ENCODE assay signal across 30 mouse cellular contexts in genomic region chr1:182505291-182505690, GRCm38 (mm10). TPM values are rescaled to one million over a fixed set of nuclear protein-coding genes. Genes with fewer than 3 reads are reported as not detected.
DNase-seq lines count a peak whose midpoint lies in the region; ATAC-seq and TF ChIP-seq lines count a peak whose summit lies in the region.
"Had no signal": no experiment of that assay in that cellular context is flagged by ENCODE, and none has a peak within 500 bp of the region (broad histone marks: within the 10 kb centered on the region; RNA-seq: fewer than 3 reads in every experiment).

No protein-coding gene starts in this region.

- no peak for TF ChIP-seq CTCF in intestine, postnatal 0 days (IDR thresholded peaks at IDR 0.05; ENCODE audit: low read depth)
- TF ChIP-seq CTCF in MEL (IDR thresholded peaks at IDR 0.05 in 2 of 3, conservative IDR thresholded peaks at IDR 0.05 in 1 of 3; ENCODE audit: control insufficient read depth in 1 of 3, insufficient read depth in 1 of 3, low read depth in 2 of 3, low read length in 3 of 3, poor library complexity in 1 of 3, severe bottlenecking in 1 of 3) = no peak

- ATAC-seq in intestine, embryonic 14.5 days (replicated peaks; ENCODE audit: low FRiP score, low TSS enrichment, low read depth) = no peak
- ATAC-seq in intestine, postnatal 0 days = no peak
- no peak for ATAC-seq in liver, embryonic 12.5 days
- ATAC-seq: forebrain, embryonic 13.5 days had no signal

- H3K36me3 ChIP-seq in intestine, embryonic 14.5 days (ENCODE audit: control insufficient read depth, insufficient read depth, low read length) = peaks cover 41% of the 10 kb centered on the region
- H3K36me3 ChIP-seq in intestine, postnatal 0 days (ENCODE audit: control insufficient read depth, insufficient read depth) = peaks cover 11% of the 10 kb centered on the region; the same call in 1 of the 2 replicates
- H3K36me3 ChIP-seq in MEL (ENCODE audit: control insufficient read depth in 1 of 2, insufficient read depth in 2 of 2, low read length in 2 of 2) = peaks cover 0 to 41% of the 10 kb centered on the region in 2 experiments; a peak in 2 of 4 replicates
- H3K36me3 ChIP-seq in macrophage (ENCODE audit: inconsistent target) = peaks cover 17% of the 10 kb centered on the region; the same call in 1 of the 2 replicates
- peaks cover 2% of the 10 kb centered on the region; the same call in 1 of the 2 replicates for H3K36me3 ChIP-seq in liver, embryonic 12.5 days
- H3K36me3 ChIP-seq: G1E had no signal

- TF ChIP-seq RAD21 in MEL (IDR thresholded peaks at IDR 0.05; ENCODE audit: low read depth, low read length) = no peak

- peaks cover 32% of the 10 kb centered on the region for H3K4me1 ChIP-seq in intestine, embryonic 14.5 days (replicated peaks; ENCODE audit: control insufficient read depth, insufficient read depth, low read length)
- H3K4me1 ChIP-seq in intestine, postnatal 0 days (replicated peaks; ENCODE audit: control insufficient read depth, insufficient read depth, low read length) = peaks cover 6% of the 10 kb centered on the region; the same call in 1 of the 2 replicates
- H3K4me1 ChIP-seq in MEL (ENCODE audit: control insufficient read depth in 1 of 2, insufficient read depth in 2 of 2, low read length in 2 of 2) = peaks cover 28 to 42% of the 10 kb centered on the region in 2 experiments
- H3K4me1 ChIP-seq in liver, embryonic 12.5 days = peaks cover 55% of the 10 kb centered on the region

- H3K9ac ChIP-seq in intestine, embryonic 14.5 days (ENCODE audit: low read length) = no peak overlapping the region
- H3K9ac ChIP-seq in intestine, postnatal 0 days (ENCODE audit: low read depth, low read length) = no peak overlapping the region
- H3K9ac ChIP-seq in MEL (ENCODE audit: control insufficient read depth, low read depth, low read length, poor library complexity, severe bottlenecking) = 0 out of 2 replicates have a peak overlapping the region, but pooled peaks have one; percentile 1
- H3K9ac ChIP-seq in liver, embryonic 12.5 days = no peak overlapping the region
- H3K9ac ChIP-seq: hindbrain, embryonic 15.5 days; intestine, embryonic 15.5 days; liver, postnatal 0 days; neural tube, embryonic 12.5 days had no signal

- no peaks in the 10 kb centered on the region for H3K9me3 ChIP-seq in intestine, embryonic 14.5 days (ENCODE audit: control insufficient read depth, low read length)
- no peaks in the 10 kb centered on the region for H3K9me3 ChIP-seq in intestine, postnatal 0 days (ENCODE audit: control insufficient read depth)
- no peaks in the 10 kb centered on the region for H3K9me3 ChIP-seq in MEL (replicated peaks; ENCODE audit: insufficient read depth, low read length)
- H3K9me3 ChIP-seq in liver, embryonic 12.5 days (replicated peaks) = no peaks in the 10 kb centered on the region
- H3K9me3 ChIP-seq: forebrain, embryonic 13.5 days; hindbrain, embryonic 15.5 days; intestine, embryonic 15.5 days; midbrain, embryonic 10.5 days; neural tube, embryonic 12.5 days had no signal

- H3K27me3 ChIP-seq in intestine, embryonic 14.5 days (replicated peaks; ENCODE audit: control insufficient read depth, insufficient read depth, low read length) = no peaks in the 10 kb centered on the region
- no peaks in the 10 kb centered on the region for H3K27me3 ChIP-seq in intestine, postnatal 0 days (replicated peaks; ENCODE audit: control insufficient read depth, insufficient read depth, low read length)
- no peaks in the 10 kb centered on the region for H3K27me3 ChIP-seq in MEL (ENCODE audit: control insufficient read depth in 1 of 2, insufficient read depth in 2 of 2, low read length in 2 of 2)
- H3K27me3 ChIP-seq in liver, embryonic 12.5 days (replicated peaks) = no peaks in the 10 kb centered on the region
- H3K27me3 ChIP-seq: CH12.LX; forebrain, embryonic 13.5 days; hindbrain, embryonic 15.5 days; intestine, embryonic 15.5 days; neural tube, embryonic 12.5 days had no signal

- WGBS in intestine, embryonic 14.5 days = 90% methylated on average over 3 of the region's 3 CpGs
- WGBS in intestine, postnatal 0 days = 89% methylated on average over 3 of the region's 3 CpGs
- 84% methylated on average over 3 of the region's 3 CpGs for WGBS in macrophage (ENCODE audit: missing documents)
- WGBS in liver, embryonic 12.5 days (ENCODE audit: insufficient replicate concordance) = 68% methylated on average over 3 of the region's 3 CpGs

- no peak overlapping the region for H3K4me3 ChIP-seq in intestine, embryonic 14.5 days (ENCODE audit: low read depth, low read length)
- no peak overlapping the region for H3K4me3 ChIP-seq in intestine, postnatal 0 days (ENCODE audit: low read depth, low read length)
- H3K4me3 ChIP-seq in MEL (ENCODE audit: control insufficient read depth in 1 of 2, insufficient read depth in 1 of 2, low read depth in 2 of 2, low read length in 2 of 2) (peak overlapping the region in 1 of 2 experiments; percentile 38; a peak in 1 of 4 replicates), macrophage (ENCODE audit: inconsistent target) (no peak overlapping the region)
- no peak overlapping the region for H3K4me3 ChIP-seq in liver, embryonic 12.5 days
- H3K4me3 ChIP-seq: forebrain, embryonic 13.5 days; hindbrain, embryonic 15.5 days; intestine, embryonic 15.5 days; midbrain, embryonic 10.5 days; neural tube, embryonic 12.5 days had no signal

- H3K4me2 ChIP-seq in intestine, embryonic 14.5 days (ENCODE audit: low read length) = no peak overlapping the region
- H3K4me2 ChIP-seq in intestine, postnatal 0 days (replicated peaks; ENCODE audit: low read depth) = no peak overlapping the region
- no peak overlapping the region for H3K4me2 ChIP-seq in liver, embryonic 12.5 days
- H3K4me2 ChIP-seq: forebrain, embryonic 13.5 days; hindbrain, embryonic 15.5 days; neural tube, embryonic 12.5 days had no signal

- TF ChIP-seq EP300 in MEL (IDR thresholded peaks at IDR 0.05; ENCODE audit: low read depth in 1 of 2, low read length in 2 of 2) = no peak

- no peak for TF ChIP-seq POLR2A in MEL (IDR thresholded peaks at IDR 0.05; ENCODE audit: control insufficient read depth in 1 of 2, insufficient read depth in 1 of 2, low read depth in 1 of 2, low read length in 2 of 2, poor library complexity in 1 of 2)

- DNase-seq in heart, adult 11 months = peak; percentile 92
- no peak for DNase-seq in heart, postnatal 36 days
- no peak for DNase-seq in intestine, embryonic 14.5 days (ENCODE audit: low spot score)
- DNase-seq in MEL (ENCODE audit: low read depth, low spot score) = no peak
- DNase-seq: adrenal gland, adult 2 months; cerebellum, adult 18-20 months; cerebellum, postnatal 14 days; gastrocnemius, postnatal 10 days; heart, adult 18-20 months; kidney, adult 9 months; kidney, postnatal 14 days; liver, postnatal 0 days; lung, postnatal 36 days; retina, postnatal 1 day; right cerebral cortex, postnatal 25 days had no signal

- H3K27ac ChIP-seq in intestine, embryonic 14.5 days (ENCODE audit: low read depth) = peak overlapping the region; percentile 88; the same call in 1 of the 2 replicates
- H3K27ac ChIP-seq in intestine, postnatal 0 days (ENCODE audit: low read depth, low read length) = no peak overlapping the region
- H3K27ac ChIP-seq in MEL (ENCODE audit: control insufficient read depth, low read depth, low read length) = peak overlapping the region; percentile 99
- H3K27ac ChIP-seq in macrophage = peak overlapping the region; percentile 88
- H3K27ac ChIP-seq in liver, embryonic 12.5 days = no peak overlapping the region
- H3K27ac ChIP-seq: forebrain, embryonic 13.5 days; hindbrain, embryonic 15.5 days; midbrain, embryonic 10.5 days; neural tube, embryonic 12.5 days had no signal

- H3K79me2 ChIP-seq in MEL (ENCODE audit: control insufficient read depth, insufficient read depth, low read length, poor library complexity) (no peaks in the 10 kb centered on the region), macrophage (ENCODE audit: inconsistent target) (peaks cover 79% of the 10 kb centered on the region)

- intact Hi-C loops in heart, postnatal 36 days (cut with DNase I) = no loop called here

TF ChIP-seq in MEL, 35 proteins besides CTCF, POLR2A, EP300 and RAD21 (continues in another document):
- no peak for TF ChIP-seq ZC3H11A (IDR thresholded peaks at IDR 0.05; ENCODE audit: low read depth, low read length)
- TF ChIP-seq UBTF (IDR thresholded peaks at IDR 0.05; ENCODE audit: borderline replicate concordance, insufficient read depth, low read depth, low read length) = no peak
- no peak for TF ChIP-seq GABPA (IDR thresholded peaks at IDR 0.05; ENCODE audit: low read depth, low read length)
- no peak for TF ChIP-seq MAZ (IDR thresholded peaks at IDR 0.05; ENCODE audit: low read depth, low read length)
- TF ChIP-seq GATA1 (IDR thresholded peaks at IDR 0.05; ENCODE audit: low read depth, low read length) = no peak
- TF ChIP-seq NRF1 (IDR thresholded peaks at IDR 0.05; ENCODE audit: insufficient read depth, low read depth, low read length, poor library complexity, severe bottlenecking) = no peak

RNA-seq across cellular contexts. Expression of gene Capn2, which starts 12.1 kb away (rescaled TPM):
- 10 to 100 TPM; 58.7 to 79.0 TPM for total RNA-seq in heart, postnatal 36 days (2021)
- polyA plus RNA-seq in intestine, embryonic 14.5 days (2014; fragmentation: Nextera tagmentation; extraction: Ambion mirVana) = 89.9 and 94.5 TPM in 2 replicates
- polyA plus RNA-seq in intestine, postnatal 0 days (2015; fragmentation: Nextera tagmentation; extraction: Ambion mirVana) = 31.8 and 34.0 TPM in 2 replicates
- total RNA-seq in MEL (2012; rRNA removed) = 10.6 and 13.6 TPM in 2 replicates
- polyA plus RNA-seq in MEL (2012; ENCODE audit: insufficient read depth in 1 of 2, insufficient read length in 2 of 2, low read depth in 1 of 2, low replicate concordance in 2 of 2, missing spikeins in 1 of 2) (10 to 100 TPM in 1 of 2 experiments, not detected in 1; 19.3 TPM), macrophage (2018) (94.4 to 189 TPM (median 167 TPM) in 3 replicates)
- total RNA-seq in macrophage (2018; cell fraction: chromatin; rRNA removed) = 100 to 1,000 TPM in 21 of 26 experiments, 10 to 100 TPM in 5; 84.5 to 828 (median 165) TPM
- total RNA-seq in macrophage (2018; cell fraction: cytosol; rRNA removed) = 100 to 1,000 TPM in 25 of 26 experiments, 10 to 100 TPM in 1; 96.0 to 197 (median 120) TPM
- total RNA-seq in macrophage (2018; cell fraction: nucleus; rRNA removed) = 100 to 1,000 TPM in 17 of 26 experiments, 10 to 100 TPM in 9; 65.4 to 316 (median 105) TPM
- polyA plus RNA-seq in liver, embryonic 12.5 days (2016; fragmentation: Nextera tagmentation; extraction: Ambion mirVana) = 35.4 and 36.6 TPM in 2 replicates
- polyA plus RNA-seq: G1E had no signal

RNA-seq across cellular contexts. Expression of gene Capn8, which starts 59.5 kb away (rescaled TPM):
- total RNA-seq in heart, postnatal 36 days (2021) = not detected
- polyA plus RNA-seq in intestine, embryonic 14.5 days (2014; fragmentation: Nextera tagmentation; extraction: Ambion mirVana) = 1.8 and 2.1 TPM in 2 replicates
- polyA plus RNA-seq in intestine, postnatal 0 days (2015; fragmentation: Nextera tagmentation; extraction: Ambion mirVana) = 1.0 and 1.4 TPM in 2 replicates
- total RNA-seq in MEL (2012; rRNA removed) = not detected in 2 replicates
- polyA plus RNA-seq in MEL (2012; ENCODE audit: insufficient read depth in 1 of 2, insufficient read length in 2 of 2, low read depth in 1 of 2, low replicate concordance in 2 of 2, missing spikeins in 1 of 2) (not detected), macrophage (2018) (not detected in 3 replicates)
- total RNA-seq in macrophage (2018; cell fraction: chromatin; rRNA removed) = not detected
- under 1 TPM in 1 of 26 experiments, not detected in 25; 0.05 TPM for total RNA-seq in macrophage (2018; cell fraction: cytosol; rRNA removed)
- under 1 TPM in 1 of 26 experiments, not detected in 25; 0.24 TPM for total RNA-seq in macrophage (2018; cell fraction: nucleus; rRNA removed)
- polyA plus RNA-seq in liver, embryonic 12.5 days (2016; fragmentation: Nextera tagmentation; extraction: Ambion mirVana) = not detected in 2 replicates
- total RNA-seq: CH12.LX; G1E; gastrocnemius, postnatal 10 days; heart, adult 18-20 months; heart, postnatal 25 days; layer of hippocampus, adult 18-20 months; layer of hippocampus, postnatal 14 days had no signal
- polyA plus RNA-seq: adrenal gland, adult 2 months; G1E; hindbrain, embryonic 15.5 days; limb, embryonic 11.5 days; liver, postnatal 0 days; spleen, adult 2 months had no signal

Comparison
In these comparisons a context has a peak if more than half of its experiments do, and no peak if none do; other contexts are left out.
1. H3K27ac ChIP-seq: peak in intestine, embryonic 14.5 days (single experiment), MEL (single experiment) and macrophage (single experiment); none in intestine, postnatal 0 days (single experiment) and liver, embryonic 12.5 days (single experiment).